Mouse (Mus musculus) heart, postnatal 0 days (tissue): Measurements from ENCODE around the gene Kmt2e.

Experiments
- CTCF ChIP-seq: IDR thresholded peaks from 2 replicates; pipeline ENCODE4 v1.5.1; 2016; ENCODE audit warnings: antibody characterized with exemption, control low read depth, low read depth
- EP300 ChIP-seq: IDR thresholded peaks from 2 replicates; pipeline ENCODE4 v1.6.1; 2016; ENCODE audit warnings: antibody characterized with exemption, low read depth

GRCm38 (mm10) chr5:23394366-23395145 is 39.7 kb upstream of the Kmt2e start:
- TF ChIP-seq CTCF (no peak), EP300 (no peak)
